Mouse (Mus musculus) ovary, adult 18-20 months (tissue): ENCODE results near the gene Ttll2.
A peak's percentile ranks its signal among the peaks of the same experiment; 100 is the strongest.
"Not testable (repeated sequence)": the region's sequence is repeated elsewhere in the genome, so short reads cannot be mapped to it uniquely, and the experiment has no call there.

Experiments used
- DNase-seq: peaks from one replicate; pipeline ENCODE4 v3.0.0; 2022; ENCODE audit warnings: low spot score, mixed read lengths

Gene Ttll2

DNA sequence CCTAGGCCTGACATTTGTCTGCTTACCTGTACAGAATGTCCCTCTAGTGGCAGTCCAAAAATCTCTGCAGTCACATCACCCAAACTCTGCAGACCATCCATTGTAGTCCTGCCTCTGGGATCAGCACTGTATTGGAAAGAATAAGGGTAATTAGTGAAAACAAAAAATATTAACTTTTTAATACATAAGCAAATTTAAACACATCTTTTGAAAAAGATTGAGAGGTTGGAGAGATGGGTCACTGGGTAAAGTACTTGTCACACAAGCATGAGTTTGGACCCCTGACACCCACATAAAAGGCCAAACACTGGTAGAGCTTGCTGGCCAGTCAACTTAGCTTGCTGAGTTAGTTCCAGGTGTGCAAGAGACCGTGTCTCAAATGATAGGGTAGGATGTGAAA, at the start of gene Ttll2:
Gene Ttll2 (minus strand): TSS at position 101 of the 400 bp plus-strand sequence.
- DNase-seq, result not testable (repeated sequence)

DNA sequence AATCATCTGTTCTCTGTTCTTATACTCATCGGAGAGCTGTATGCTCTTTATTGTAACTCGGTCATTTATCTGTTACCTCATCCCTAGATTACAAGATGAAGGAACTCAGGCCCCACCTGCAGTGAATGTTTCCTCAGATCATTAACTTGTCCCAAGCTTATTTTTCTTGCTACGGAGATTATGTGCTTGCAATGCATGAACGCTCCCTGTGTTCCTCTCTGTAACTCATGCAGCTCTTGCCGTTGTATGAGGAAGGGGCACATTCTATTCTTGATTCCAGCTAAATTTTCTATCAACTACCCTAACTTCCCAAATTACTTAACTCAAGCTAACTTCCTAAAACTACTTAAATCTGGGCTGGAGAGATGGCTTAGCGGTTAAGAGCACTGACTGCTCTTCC, 47.3 kb upstream of the Ttll2 start:
- not testable (repeated sequence) for DNase-seq

DNA sequence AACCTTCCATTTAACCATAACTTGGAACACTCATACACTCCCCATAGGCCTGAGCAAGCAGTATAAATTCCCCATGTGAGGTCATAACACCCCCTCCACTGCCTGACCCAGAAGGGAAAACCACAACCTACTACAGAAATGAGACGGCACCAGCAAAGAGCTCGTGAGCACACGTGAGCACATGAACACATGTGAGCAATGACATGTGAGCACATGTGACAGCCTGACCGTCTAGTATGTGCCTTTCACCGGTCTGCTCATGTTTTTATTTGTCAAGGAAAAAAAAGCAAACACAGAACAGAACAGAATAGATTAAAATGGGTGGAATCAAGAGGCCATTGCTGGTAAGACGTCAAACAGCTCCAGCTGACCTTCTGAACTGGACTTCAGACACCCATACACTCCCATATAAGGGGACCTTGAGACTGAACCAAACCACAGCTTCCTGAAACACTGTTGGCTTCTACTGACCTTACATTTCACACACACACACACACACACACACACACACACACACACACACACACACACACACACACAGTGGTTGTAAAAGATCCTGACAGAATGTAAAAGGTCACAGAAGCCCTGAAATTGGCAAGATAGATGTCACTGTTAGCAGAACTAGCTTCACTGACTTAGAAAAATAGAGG, 45.8 kb upstream of the Ttll2 start:
- not testable (repeated sequence) for DNase-seq

DNA sequence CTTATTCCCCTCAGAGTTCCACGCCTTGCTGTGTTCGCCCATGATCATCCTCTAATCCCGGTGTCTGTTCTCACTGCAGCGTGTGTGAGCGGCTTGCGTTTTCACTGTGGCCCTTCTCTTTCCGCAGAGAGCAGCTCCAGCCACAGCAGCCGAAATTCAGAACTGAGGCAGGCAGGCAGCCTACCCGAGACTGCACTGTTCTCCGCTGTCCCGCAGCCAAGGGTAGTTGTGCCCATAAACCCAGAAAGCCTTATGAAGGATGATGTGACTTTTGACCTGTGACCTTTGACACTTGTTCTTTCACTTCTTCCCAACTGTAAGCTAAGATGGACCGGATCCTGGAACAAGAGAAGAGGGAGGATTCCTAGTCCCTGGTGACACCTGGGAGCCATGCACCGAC, 44.6 kb upstream of the Ttll2 start:
- DNase-seq, result not testable (repeated sequence)

DNA sequence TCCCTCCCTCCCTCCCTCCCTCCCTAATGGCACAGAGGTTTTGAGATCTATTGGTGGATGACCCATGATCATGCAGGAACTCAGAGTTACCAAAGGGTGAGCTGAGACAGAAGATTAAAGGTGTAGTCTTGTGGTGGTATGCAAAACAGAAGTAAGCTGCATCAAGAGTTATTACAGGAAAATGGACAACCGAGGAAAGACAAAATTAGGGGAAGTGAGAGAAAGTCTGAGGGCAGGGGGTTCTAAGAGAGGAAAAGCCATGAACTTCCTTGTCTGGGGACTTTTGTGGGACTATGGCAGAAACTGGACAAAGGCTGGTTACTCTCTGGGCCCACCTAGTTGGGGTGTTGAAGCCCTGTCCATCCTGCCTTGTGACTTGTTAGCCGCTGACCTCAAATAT, 43.8 kb upstream of the Ttll2 start:
- DNase-seq, result not testable (repeated sequence)

DNA sequence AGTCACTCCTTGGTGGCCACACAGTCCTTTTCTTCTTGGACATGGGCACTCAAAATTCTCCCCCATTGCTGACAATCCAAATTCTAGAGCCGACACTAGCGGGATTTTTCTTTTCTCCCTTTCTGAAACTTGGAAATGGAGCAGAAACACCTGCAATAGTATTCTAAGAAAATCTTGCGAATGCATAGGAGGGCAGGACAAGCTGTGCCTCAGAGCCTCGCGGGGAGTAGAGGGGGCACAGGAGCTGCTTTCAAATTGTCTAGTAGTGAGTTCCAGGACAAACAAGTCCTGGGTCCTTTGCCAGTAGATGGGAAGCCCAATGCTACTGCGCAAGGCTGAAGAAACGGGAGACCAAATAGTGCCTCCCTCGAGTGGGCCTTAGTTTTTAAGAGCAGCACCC, 43.2 kb upstream of the Ttll2 start:
- not testable (repeated sequence) for DNase-seq

DNA sequence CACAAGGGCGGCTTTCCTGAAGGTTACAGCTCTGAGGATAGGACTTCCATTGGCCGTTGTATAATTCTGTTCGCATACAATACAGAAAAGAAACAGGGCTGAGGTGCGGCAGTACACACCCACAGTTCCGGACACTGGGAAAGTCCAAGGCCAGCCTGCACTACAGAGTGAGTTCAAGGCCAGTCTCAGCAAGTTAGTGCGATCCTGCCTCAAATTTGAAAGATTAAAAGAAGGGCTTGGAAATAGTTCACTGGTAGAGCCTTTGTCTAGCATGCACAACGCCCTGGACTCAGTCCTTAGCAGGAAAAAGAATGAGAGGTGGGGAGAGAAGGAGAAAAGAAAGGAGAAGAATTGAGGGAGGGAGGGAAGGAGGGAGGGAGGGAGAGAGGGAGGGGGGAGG, 42.6 kb upstream of the Ttll2 start:
- not testable (repeated sequence) for DNase-seq

DNA sequence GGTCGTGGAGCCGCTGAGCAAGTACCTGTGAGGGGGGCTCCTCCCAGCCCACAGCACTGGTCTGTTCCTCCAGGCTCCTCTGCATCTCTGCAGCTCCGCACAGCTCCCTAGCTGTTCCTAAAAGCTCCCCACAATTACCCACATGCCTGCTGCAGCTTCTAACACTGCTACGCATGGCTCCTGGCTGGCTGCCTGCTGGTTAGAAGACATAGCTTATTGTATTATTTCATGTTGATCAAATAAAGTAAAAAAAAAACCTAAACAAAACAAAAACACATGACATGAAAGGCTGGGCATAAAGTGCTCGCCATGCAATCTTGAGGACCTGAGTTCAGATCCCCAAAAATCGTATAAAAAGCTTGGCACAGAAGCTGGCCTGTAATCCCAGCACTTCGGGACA, 37.4 kb upstream of the Ttll2 start:
- DNase-seq, result not testable (repeated sequence)

DNA sequence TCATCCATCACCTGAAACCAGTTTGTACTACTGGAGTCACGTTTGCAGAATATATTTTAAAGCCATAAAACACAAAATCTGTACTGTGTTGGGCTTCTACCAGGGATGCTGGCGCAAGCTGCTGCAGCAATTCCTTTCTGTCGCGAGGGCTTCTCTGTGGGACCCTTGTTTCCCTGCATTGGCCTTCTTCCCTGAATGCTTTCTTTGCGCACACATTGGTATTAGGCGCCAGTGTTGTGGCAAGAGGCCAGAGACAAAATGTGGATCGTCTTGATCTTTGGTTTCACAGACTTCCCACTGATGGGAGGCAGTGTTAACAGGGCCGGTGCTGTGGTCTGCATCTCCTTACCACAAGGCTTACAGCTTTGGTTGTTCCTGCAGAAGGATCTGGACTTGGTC, 36.5 kb upstream of the Ttll2 start:
- not testable (repeated sequence) for DNase-seq

DNA sequence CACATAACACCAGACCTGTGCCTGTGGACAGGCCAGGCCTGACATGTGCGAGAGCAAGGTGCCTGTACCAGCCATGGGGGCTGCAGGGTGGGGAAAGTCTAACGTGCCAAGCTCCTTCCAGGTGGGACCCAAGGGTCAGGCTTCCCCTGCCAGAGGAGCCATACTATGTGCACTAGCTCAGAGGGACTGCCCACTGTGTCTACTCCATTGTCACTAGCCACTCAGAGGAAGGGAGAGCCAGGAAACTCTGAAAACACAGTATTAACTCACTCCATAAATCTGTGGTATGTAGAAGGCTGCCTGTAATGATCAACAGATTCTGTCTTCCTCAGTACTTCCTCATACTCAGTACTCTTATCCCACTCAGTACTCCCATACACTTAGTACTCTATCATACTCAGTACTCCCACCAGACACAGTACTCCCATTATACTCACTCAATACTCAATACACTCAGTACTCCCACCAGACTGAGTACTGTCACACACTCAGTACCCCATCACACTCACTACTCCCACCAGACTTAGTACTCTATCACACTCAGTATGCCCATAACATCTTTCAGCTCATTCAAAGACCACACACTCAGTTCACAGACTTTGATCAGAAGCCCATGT, 36.0 kb upstream of the Ttll2 start:
- DNase-seq, result not testable (repeated sequence)

DNA sequence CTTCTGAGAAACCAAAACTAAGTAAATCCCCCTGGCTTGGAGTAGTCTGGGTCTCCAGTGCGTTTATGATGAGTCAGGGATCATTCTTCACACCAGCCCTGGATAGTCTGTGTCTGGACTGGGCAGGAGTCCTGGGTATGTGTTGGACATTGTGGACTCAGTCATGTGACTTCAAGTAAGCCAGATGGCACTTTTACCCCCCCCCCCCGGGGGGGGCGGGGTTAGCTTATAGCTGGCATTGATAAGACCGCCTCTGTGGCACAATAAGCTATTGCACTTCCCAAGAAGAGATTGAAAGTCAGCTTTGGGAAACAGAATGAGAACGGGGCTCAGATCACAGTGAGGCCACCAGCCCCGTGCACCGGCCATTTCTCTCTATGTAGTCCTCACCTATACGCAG, 33.5 kb upstream of the Ttll2 start:
- not testable (repeated sequence) for DNase-seq

DNA sequence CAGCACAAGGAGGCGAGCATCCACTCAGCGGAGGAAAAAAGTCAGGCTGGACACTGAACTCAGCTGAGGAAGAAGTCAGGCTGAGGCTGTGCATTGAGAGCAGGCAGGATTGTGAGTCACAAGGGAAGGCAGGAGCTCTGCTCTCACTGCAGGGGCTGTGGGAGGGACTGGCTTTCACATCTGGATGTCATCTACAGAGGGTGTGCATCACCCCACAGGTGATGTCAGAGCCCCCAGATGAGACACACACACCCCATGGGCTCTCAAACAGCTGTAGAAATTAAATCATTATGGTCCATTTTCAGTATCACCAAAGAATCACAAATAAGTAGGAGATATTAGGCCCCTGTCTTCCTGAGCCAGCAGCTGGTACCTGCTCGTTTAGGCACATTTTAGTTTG, 32.9 kb upstream of the Ttll2 start, which contains the start of gene Unc93a2:
Gene Unc93a2 (minus strand): TSS at position 101 of the 400 bp plus-strand sequence.
- not testable (repeated sequence) for DNase-seq

DNA sequence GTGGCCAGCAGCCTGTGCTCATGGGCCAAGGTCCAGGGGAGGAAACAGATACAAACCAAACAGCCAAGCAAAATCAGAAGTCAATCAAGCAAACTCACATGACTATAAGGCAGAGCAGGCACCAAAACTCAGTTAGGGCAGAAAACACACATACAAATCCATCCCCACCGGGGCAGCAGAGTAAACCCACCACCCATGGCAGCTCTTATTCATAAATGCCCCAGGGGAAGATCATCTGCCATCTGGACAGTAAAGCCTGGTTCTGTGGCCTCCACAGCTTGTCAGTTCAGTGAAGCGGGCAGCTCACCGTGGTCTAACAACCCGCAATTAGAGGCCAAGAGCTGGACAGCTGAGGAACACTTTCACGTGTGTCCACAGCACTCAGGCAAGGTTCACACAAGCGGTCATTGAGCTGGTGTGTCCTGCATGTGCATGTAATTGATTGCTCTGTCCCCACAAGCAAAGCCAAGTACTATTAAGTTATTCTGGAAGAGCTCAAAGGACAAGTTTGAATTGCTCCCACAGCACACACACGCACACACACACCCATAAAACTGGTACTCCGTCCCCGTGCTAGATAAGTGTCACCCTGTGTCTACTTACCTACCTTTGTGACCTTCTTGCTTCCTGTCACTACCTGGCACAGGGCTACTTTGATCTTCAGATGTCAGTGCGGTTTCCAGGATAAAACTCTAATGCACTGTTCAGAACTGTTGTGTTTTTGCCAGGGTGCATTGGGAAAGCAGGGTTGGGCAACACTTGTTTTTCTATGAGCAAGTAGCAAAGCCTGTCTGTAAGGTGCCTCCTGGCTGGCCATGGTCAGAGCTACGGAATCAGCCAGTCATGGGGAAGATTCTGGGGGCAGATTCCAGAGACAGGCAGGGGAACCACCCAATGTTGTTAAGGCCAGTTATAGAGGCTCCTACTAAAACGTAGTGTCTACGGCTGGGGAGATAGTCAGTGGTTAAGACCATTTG, 31.0 kb upstream of the Ttll2 start:
- not testable (repeated sequence) for DNase-seq

DNA sequence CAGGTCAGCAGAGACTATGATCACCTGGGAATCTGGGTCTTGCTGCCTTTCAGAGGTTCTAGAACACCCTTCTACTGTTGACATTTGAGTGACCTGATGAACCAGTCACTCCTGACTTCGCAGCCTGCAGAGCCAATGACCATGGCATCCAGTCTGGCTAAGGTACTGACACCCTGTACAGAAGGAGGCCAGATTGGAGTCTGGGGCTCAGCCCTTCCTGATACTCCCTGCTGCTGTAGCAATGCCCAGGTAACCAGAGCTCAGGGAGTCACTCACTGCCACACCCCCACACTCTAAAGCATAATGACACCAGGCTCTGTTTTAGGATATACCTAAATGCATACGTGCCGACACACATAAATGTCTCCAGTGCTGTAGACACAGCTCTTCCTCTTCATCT, 30.2 kb upstream of the Ttll2 start:
- DNase-seq, result not testable (repeated sequence)

DNA sequence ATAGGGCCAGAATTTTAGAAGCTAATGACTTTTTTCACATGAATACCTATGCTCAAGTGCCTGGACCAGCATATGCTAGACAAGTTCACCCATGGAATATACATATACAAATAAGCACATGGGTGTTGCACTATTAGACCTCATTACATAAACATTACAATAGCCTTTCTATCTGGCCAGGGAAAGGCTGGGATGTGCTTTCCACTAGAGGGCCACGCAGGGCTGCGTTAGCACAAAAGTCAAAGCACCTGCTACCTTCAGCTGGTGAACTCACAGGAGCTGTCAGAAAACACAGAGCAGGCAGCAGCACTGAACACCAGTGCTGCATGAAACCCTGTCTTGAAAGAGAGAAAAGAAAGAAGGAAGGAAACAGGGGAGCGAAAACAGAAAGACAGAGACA, 25.4 kb upstream of the Ttll2 start:
- not testable (repeated sequence) for DNase-seq

DNA sequence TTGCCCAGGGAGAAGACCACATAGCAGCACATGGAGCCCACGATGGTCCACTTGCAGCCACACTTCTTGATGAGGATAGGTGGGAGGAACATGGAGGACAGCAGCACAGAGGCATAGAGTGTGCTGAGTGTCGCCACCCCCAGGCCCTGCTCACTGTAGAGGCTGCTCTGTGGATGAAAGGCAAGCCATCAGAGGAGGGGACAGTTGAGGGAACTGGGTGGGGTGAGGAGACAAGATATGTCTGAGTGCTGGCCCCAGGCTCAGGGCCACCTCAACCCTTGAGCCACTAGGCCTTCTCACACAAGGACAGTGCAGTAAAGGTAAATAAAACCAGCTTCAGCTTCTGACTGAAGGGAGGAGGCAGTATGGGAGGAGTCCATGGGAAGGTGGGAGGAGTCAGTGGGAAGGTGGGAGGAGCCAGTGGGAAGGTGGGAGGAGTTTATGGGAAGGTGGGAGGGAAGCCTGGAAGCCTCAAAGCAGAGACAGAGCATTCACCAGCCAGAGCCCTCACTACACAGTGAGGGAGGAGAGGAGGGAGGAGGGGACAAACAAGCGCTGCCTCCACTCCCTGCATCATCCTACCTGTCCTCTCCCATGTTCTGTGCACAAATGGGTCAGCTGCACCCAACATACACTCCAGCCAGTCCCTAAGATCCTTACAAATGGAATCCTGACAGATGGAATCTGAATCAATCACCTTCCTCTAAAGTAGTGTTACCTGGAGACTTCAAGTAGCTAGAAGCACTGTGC, 24.6 kb upstream of the Ttll2 start:
- not testable (repeated sequence) for DNase-seq

DNA sequence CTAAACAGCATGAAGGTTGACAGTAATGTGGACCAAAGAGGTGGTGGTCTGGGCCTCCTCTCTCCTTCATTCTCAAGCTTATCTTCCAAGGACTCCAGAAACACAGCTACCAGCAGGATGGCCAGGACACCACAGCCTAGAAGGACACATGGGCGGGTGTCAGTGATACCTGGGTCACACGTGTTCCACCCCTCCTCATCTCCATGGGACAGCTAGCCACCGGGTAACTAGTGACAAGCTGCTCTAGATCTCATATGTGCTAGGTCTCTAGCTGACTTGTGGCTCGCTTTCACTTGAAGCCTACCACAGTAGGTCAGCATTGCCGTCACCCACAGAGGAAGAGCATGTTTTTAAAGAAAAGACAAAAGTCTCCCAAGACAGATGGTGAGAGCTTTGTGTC, 19.4 kb upstream of the Ttll2 start, which contains the start of gene Gm49630:
Gene Gm49630 (minus strand): TSS at position 101 of the 400 bp plus-strand sequence.
- not testable (repeated sequence) for DNase-seq

DNA sequence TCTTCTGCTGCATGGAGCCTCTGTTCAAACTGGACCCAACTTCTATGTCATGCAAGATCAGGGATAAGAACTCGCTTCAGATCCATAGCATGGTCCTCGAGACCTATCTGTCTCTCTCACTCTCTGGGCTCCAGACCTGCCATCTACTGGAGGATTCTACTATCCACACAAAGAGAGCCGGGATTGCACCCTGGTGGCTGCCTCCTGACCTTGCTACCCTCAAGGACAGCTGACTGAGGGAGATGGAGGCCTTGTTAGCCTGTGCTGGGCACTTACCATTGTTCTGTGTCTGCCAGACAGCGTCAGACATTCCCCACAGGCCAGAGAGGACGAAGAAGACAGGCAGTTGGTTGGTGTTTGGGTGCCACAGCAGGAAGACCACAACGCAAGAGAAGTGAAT, 16.9 kb upstream of the Ttll2 start:
- peak; percentile 32 for DNase-seq

DNA sequence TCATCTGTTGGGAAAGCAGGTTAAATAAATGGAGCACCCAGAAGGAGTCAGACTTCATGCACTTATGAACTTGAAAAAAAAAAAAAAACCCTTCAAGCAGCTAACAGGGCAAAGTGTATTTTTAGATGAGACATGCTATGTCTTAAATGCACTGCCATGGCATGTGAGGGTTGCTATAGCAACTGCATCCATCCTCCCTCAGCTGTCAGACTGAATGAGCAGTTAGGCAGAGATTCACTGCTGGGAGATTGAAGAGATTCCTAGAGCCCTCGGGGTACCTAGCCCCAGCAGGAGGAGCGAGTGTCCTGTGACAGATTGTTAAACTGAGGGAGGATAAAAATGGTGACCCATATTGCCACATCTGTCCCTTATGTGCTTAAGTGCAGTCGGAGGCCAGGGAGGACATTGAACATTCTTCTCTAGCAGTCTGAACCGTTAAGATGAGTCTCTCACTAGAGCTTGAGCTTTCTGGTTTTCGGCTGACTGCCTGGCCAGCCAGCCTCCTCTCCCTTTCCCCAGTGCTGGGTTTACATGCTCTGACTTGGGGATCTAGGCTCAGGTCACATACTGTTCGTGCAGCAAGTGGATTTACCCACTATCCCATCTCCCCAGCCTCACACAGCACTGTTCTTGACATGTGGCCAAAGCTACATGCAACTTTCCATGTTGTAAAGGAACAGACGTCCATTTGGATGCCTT, 14.3 kb upstream of the Ttll2 start:
- not testable (repeated sequence) for DNase-seq

DNA sequence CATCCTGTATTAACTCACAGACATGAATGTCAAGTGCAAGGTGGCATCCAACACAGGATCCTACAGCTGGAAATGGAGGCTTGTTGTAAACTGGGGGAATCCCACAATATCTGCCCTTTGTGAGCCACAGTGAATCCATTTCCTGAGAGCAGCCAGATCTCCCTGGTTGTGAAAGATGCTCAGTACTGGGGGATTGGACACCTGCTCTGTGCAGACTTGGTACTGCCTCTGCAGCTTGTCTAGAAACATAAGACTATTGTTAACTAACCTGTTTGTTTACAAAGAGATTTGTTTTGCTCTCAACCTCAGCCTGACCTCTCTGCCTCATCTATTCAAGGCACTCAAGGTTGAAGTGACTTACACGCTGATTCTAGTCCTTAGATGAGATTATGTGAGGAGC, 13.8 kb upstream of the Ttll2 start:
- not testable (repeated sequence) for DNase-seq

DNA sequence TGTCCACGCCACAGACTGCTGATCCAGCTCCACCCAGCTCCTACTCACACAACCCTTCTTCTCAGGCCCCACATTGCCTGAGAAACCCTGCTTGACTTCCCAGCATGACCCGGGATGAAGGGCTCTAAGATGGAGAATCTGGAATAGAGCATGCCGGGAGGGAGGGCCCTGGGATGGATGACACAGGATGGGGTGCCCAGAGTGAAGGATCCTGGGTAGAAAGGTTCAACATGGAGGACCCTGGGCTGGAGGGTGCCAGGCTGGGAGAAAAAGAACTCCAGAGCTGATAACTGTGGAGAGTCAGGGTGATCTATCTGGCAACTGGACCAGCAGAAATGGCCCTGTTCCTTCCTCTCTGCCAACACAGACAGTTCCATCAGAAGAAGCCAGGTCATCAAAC, 13.1 kb upstream of the Ttll2 start:
- DNase-seq, result not testable (repeated sequence)
